Mouse (Mus musculus) liver, adult 2 months (tissue): ENCODE data around the gene 4930535I16Rik. TPM values are rescaled to one million over a fixed set of nuclear protein-coding genes. Genes with fewer than 3 reads are reported as not detected.

Experiments used
- DNase-seq: peaks from one replicate; pipeline ENCODE4 v3.0.0-alpha.2; 2011; ENCODE audit warnings: low read depth, low spot score; ENCODE audit errors: extremely low read depth
- H3K27ac ChIP-seq: fragments of 200-500 bp; replicated peaks from 2 replicates; pipeline ENCODE4 v1.5.1; 2012; ENCODE audit warnings: low read depth, mild to moderate bottlenecking, control low read depth, inconsistent platforms, low read length; ENCODE audit not compliant: insufficient read depth
- H3K27me3 ChIP-seq: fragments of 200-500 bp; 2 replicates; pipeline ENCODE4 v1.6.1; 2012; ENCODE audit warnings: mild to moderate bottlenecking, moderate library complexity, low read length, inconsistent platforms; ENCODE audit not compliant: control insufficient read depth, insufficient read depth
- H3K36me3 ChIP-seq: fragments of 200-500 bp; 2 replicates; pipeline ENCODE4 v1.6.1; 2012; ENCODE audit warnings: low read length, inconsistent platforms; ENCODE audit not compliant: control insufficient read depth, insufficient read depth
- H3K4me1 ChIP-seq: fragments of 200-500 bp; 2 replicates; pipeline ENCODE4 v1.6.1; 2011; ENCODE audit warnings: low read length; ENCODE audit not compliant: control insufficient read depth, insufficient read depth
- H3K4me3 ChIP-seq: fragments of 200-500 bp; 2 replicates; pipeline ENCODE4 v1.5.1; 2011; ENCODE audit warnings: low read depth, mild to moderate bottlenecking, control low read depth, low read length, moderate library complexity; ENCODE audit not compliant: insufficient read depth
- H3K79me2 ChIP-seq: fragments of 200-500 bp; 2 replicates; pipeline ENCODE4 v1.6.1; 2012; ENCODE audit warnings: inconsistent platforms, mild to moderate bottlenecking, low read length, moderate library complexity; ENCODE audit not compliant: control insufficient read depth, insufficient read depth
- H3K9ac ChIP-seq: fragments of 200-500 bp; 2 replicates; pipeline ENCODE4 v1.6.1; 2012; ENCODE audit warnings: low read depth, mild to moderate bottlenecking, control low read depth, inconsistent platforms, low read length
- CTCF ChIP-seq: fragments of 200-500 bp; IDR thresholded peaks from 2 replicates; pipeline ENCODE4 v1.5.1; 2011; ENCODE audit warnings: low read depth, low read length, control low read depth
- POLR2A ChIP-seq: fragments of 200-500 bp; IDR thresholded peaks from 2 replicates; pipeline ENCODE4 v1.6.1; 2011; ENCODE audit warnings: low read length, control low read depth; ENCODE audit not compliant: insufficient read depth; ENCODE audit errors: extremely low read depth
- WGBS: fragments of 180-500 bp; shearing (Covaris S2); methylation state at CpG from one replicate; pipeline ENCODE4 v1.1.7; 2018; 5-methylcytosine and 5-hydroxymethylcytosine counted together
- polyA plus RNA-seq: library from polyadenylated mRNA; depleted of rRNA; stranded (reverse); fragments of >200 nt; gene quantifications from 2 replicates; pipeline ENCODE4 v1.2.3, GENCODE M21; 2012; rRNA removed
- total RNA-seq: library from RNA; depleted of rRNA; stranded (reverse); fragments of >200 nt; gene quantifications from 2 replicates; pipeline ENCODE4 v1.2.3, GENCODE M21; 2014; rRNA removed

4930535I16Rik gene
- total RNA-seq (not detected in 2 replicates), polyA plus RNA-seq (0.21 TPM in 1 of 2 replicates, not detected in the other)

DNA sequence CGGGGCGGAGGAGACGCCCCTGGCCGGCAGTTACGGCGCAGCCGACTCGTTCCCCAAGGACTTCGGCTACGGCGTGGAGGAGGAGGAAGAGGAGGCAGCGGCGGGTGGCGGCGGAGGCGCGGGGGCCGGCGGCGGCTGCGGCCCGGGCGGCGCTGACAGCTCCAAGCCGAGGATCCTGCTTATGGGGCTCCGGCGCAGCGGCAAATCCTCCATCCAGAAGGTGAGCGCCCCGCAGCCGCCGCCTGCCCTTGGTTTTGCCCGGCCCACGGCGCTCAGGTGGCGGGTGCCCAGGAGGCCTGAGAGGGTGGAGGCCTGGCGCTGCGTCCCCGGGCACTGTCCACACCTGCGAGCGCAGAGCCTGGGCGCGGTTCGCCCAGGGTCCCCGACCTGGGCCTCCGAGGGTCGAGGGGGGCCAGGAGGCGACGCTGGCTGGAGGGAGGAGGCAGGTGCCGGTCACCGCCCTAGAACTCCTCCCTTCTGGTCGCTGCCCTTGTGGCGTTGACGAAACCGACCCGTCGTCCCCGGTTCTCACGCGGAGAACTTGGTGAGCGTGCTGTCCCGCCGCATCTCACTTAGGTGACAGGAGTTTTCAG lies at the start of gene 4930535I16Rik:
Gene 4930535I16Rik, minus strand, starts transcription at position 475 of the 593 bp plus-strand sequence.
- TF ChIP-seq CTCF: no peak
- TF ChIP-seq POLR2A: 0 out of 2 replicates have a peak, but pooled peaks have one; percentile 23
- Histone ChIP-seq H3K27me3 (no peaks in the 10 kb centered on the region), H3K36me3 (peaks cover 20% of the 10 kb centered on the region), H3K4me3 (peak within 1 kb of the TSS; percentile 93), H3K79me2 (peaks cover 29% of the 10 kb centered on the region), H3K27ac (peak within 1 kb of the TSS; percentile 85), H3K4me1 (peaks cover 10% of the 10 kb centered on the region; the same call in 1 of the 2 replicates), H3K9ac (peak within 1 kb of the TSS; percentile 98)
- DNase-seq: peak; percentile 46
- WGBS: under 1% methylated on average over 63 of the region's 63 CpGs

DNA sequence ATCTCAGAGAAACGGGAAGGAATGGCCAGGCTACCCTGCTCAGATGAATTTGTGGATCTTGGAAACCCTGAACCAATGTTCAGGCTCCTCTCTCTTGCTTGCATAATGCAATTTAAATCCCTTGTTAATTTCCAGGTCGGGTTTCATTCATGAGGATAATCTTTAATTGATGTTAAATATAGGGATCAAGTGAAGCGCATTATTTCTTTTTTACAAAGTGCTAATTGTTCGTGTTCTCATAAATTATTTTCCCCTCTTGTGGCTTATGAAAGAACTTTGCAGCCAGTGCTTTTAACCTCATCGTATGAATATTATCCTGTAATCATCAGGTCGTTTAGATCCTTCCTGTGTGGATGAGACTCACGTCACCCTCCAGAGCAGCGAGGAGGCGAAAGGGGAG lies 44.9 kb upstream of the 4930535I16Rik start:
- 77% methylated on average over 9 of the region's 9 CpGs for WGBS

DNA sequence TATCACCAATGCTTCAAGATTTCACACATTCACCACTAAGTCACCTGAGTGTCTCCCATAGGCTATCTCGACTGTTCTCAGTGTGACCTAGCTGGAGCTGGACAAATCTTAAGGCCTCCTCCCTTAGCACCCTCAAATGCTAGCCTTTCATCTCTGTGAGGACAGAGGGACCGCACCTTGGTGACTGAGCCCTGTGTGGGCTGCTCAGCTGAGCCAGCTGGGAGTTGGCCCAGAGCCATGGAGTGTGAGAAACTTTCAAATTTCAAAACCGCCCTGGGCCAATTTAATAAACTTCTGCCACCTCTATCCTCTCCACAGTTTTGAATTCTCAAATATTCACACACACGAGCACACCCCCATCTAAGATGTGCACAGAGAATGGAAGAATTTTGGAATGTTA lies 43.1 kb upstream of the 4930535I16Rik start:
- Histone ChIP-seq H3K4me3 (no peak overlapping the region), H3K9ac (no peak overlapping the region), H3K4me1 (peaks cover 9% of the 10 kb centered on the region), H3K79me2 (no peaks in the 10 kb centered on the region), H3K36me3 (no peaks in the 10 kb centered on the region), H3K27ac (no peak overlapping the region), H3K27me3 (no peaks in the 10 kb centered on the region)
- DNase-seq: peak; percentile 26
- WGBS: 17% methylated on average over 4 of the region's 4 CpGs
- TF ChIP-seq CTCF (no peak), POLR2A (no peak)

More for the DNA sequence above, 44.9 kb upstream of the 4930535I16Rik start:
- H3K27ac ChIP-seq: no peak overlapping the region
- H3K4me3 ChIP-seq: no peak overlapping the region
- no peaks in the 10 kb centered on the region for H3K27me3 ChIP-seq
- no peaks in the 10 kb centered on the region for H3K36me3 ChIP-seq
- no peak for TF ChIP-seq CTCF
- no peak for TF ChIP-seq POLR2A
- no peak for DNase-seq
- H3K79me2 ChIP-seq: no peaks in the 10 kb centered on the region
- no peak overlapping the region for H3K9ac ChIP-seq
- H3K4me1 ChIP-seq: peaks cover 5% of the 10 kb centered on the region

DNA sequence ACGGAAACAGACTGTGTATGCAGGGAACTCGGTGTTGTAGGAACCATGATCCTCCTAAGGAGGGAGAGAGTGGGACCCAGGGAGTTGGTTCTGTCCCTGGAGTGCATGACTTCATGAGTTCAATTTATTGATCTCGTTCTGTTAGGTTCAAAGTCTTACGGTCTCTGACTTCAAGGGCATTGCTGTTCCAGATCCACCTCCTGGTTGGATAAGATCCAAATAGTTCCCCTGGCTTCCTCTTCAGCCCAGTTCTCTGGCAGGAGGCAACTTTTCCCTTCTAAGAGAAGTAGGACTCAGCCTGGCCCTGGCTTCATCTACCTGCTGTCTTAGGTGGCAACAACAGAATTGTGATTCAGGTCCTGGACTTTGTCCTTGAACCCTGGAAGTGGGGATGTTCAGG lies 40.1 kb upstream of the 4930535I16Rik start:
- WGBS: 27% methylated on average over 4 of the region's 4 CpGs
- H3K4me1 ChIP-seq: peaks cover 9% of the 10 kb centered on the region
- DNase-seq: peak; percentile 95

DNA sequence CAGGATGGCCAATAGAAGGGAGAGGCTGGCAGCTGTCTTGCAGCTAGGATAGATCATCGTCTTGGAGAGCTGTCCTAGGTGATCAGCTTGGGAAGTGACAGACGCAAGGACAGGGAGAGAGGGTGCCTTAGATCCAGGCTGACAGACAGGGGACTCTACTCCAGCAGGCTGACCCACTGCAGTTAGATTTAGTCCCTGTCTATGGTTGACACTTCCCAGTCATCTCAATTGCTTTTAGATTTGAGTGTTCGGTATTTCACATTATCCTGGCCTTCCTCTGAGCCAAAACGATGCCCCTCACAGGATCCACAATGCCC lies 39.6 kb upstream of the 4930535I16Rik start:
- peak overlapping the region; percentile 14; the same call in 1 of the 2 replicates for H3K27ac ChIP-seq
- no peaks in the 10 kb centered on the region for H3K36me3 ChIP-seq
- peaks cover 9% of the 10 kb centered on the region for H3K4me1 ChIP-seq
- no peak overlapping the region for H3K9ac ChIP-seq
- 26% methylated on average over 4 of the region's 4 CpGs for WGBS
- no peaks in the 10 kb centered on the region for H3K27me3 ChIP-seq
- H3K4me3 ChIP-seq: no peak overlapping the region
- TF ChIP-seq CTCF (no peak), POLR2A (no peak)
- no peaks in the 10 kb centered on the region for H3K79me2 ChIP-seq
- DNase-seq: no peak

More for the DNA sequence above, 40.1 kb upstream of the 4930535I16Rik start:
- H3K79me2 ChIP-seq: no peaks in the 10 kb centered on the region
- no peaks in the 10 kb centered on the region for H3K36me3 ChIP-seq
- H3K4me3 ChIP-seq: no peak overlapping the region
- H3K27me3 ChIP-seq: no peaks in the 10 kb centered on the region
- no peak overlapping the region for H3K9ac ChIP-seq
- H3K27ac ChIP-seq: peak overlapping the region; percentile 14; the same call in 1 of the 2 replicates
- TF ChIP-seq CTCF: no peak
- TF ChIP-seq POLR2A: no peak
